ENCODE assay signal across 8 mouse cellular contexts in the genomic region with DNA sequence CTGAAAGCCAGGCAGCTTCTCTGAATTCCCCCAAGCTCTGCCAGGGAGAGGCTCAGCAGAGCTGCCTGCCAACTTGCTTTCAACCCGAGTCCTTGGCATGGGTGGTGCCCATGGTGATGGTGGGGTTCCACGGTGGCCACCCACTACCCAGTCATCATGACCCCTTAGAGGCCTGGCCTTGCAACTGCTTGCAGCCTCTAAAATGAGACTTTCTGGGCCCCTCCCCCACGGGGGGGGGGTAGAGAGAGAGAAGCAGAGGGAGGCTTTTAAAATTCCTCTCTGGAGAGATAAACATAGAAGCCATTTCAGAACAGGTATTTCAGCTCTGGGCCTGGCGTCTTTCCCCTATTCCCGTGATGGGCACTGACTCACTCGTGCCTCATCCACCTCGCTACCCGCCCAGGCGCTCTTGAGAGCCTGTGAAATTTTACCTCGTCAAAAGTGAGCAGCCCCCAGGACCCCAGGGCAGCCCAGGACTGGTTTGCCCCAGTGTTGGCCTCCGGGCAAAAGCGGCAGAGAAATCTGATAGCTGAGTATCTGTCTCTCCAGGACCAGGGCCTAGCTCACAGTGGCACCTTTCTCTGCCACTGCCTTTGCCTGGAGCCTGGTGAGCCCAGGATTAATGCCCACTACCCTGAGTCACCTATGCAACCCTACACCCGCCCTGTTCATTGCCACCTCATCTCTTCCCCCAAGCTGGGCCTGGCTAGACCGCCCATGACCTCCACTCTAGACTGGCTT. TPM values are rescaled to one million over a fixed set of nuclear protein-coding genes. Genes with fewer than 3 reads are reported as not detected.
A peak's percentile ranks its signal among the peaks of the same experiment; 100 is the strongest.
DNase-seq lines count a peak whose midpoint lies in the region; ATAC-seq and TF ChIP-seq lines count a peak whose summit lies in the region.

No protein-coding gene starts in this region.

- intact Hi-C loops in gastrocnemius, postnatal 36 days (cut with DNase I) = no loop called here

- H3K36me3 ChIP-seq in midbrain, embryonic 13.5 days = no peaks in the 10 kb centered on the region
- H3K36me3 ChIP-seq in midbrain, embryonic 11.5 days (ENCODE audit: control insufficient read depth, insufficient read depth, low read length) = no peaks in the 10 kb centered on the region

- peak overlapping the region; percentile 82; the same call in 1 of the 2 replicates for H3K4me2 ChIP-seq in midbrain, embryonic 13.5 days (replicated peaks)
- H3K4me2 ChIP-seq in midbrain, embryonic 11.5 days = no peak overlapping the region

- ATAC-seq in midbrain, embryonic 13.5 days = no peak
- ATAC-seq in midbrain, embryonic 11.5 days (ENCODE audit: low FRiP score) = no peak

- 61% methylated on average over 14 of the region's 14 CpGs for WGBS in midbrain, embryonic 13.5 days
- WGBS in midbrain, embryonic 11.5 days = 59% methylated on average over 14 of the region's 14 CpGs
- 26% methylated on average over 14 of the region's 14 CpGs for WGBS in lung, adult 2 months

- H3K4me1 ChIP-seq in midbrain, embryonic 13.5 days (replicated peaks) = peaks cover 33% of the 10 kb centered on the region
- peaks cover 21% of the 10 kb centered on the region for H3K4me1 ChIP-seq in midbrain, embryonic 11.5 days (ENCODE audit: control insufficient read depth, insufficient read depth, low read length)
- peaks cover 12% of the 10 kb centered on the region for H3K4me1 ChIP-seq in lung, adult 2 months (ENCODE audit: control insufficient read depth, insufficient read depth, low read length)

- 0 out of 2 replicates have a peak overlapping the region, but pooled peaks have one; percentile 32 for H3K9ac ChIP-seq in midbrain, embryonic 13.5 days (replicated peaks)
- H3K9ac ChIP-seq in midbrain, embryonic 11.5 days (ENCODE audit: low read length) = no peak overlapping the region

- peaks cover 55% of the 10 kb centered on the region for H3K27me3 ChIP-seq in midbrain, embryonic 13.5 days
- H3K27me3 ChIP-seq in midbrain, embryonic 11.5 days (ENCODE audit: control insufficient read depth, insufficient read depth, low read length) = peaks cover 41% of the 10 kb centered on the region

- H3K27ac ChIP-seq in midbrain, embryonic 13.5 days = no peak overlapping the region
- no peak overlapping the region for H3K27ac ChIP-seq in midbrain, embryonic 11.5 days (ENCODE audit: low read depth, low read length)

- H3K9me3 ChIP-seq in midbrain, embryonic 13.5 days = no peaks in the 10 kb centered on the region
- no peaks in the 10 kb centered on the region for H3K9me3 ChIP-seq in midbrain, embryonic 11.5 days (ENCODE audit: control insufficient read depth, low read length)

- TF ChIP-seq CTCF in lung, adult 2 months (IDR thresholded peaks at IDR 0.05; ENCODE audit: insufficient read depth, low read length) = no peak

- peak; percentile 19; the same call in 1 of the 2 replicates for TF ChIP-seq POLR2A in lung, adult 2 months (IDR thresholded peaks at IDR 0.05; ENCODE audit: borderline replicate concordance, extremely low read depth, low read depth, low read length)

- 0 out of 2 replicates have a peak overlapping the region, but pooled peaks have one; percentile 2 for H3K4me3 ChIP-seq in midbrain, embryonic 13.5 days (replicated peaks)
- H3K4me3 ChIP-seq in midbrain, embryonic 11.5 days (ENCODE audit: low read depth, low read length) = no peak overlapping the region
- peak overlapping the region; percentile 92 for H3K4me3 ChIP-seq in lung, adult 2 months (replicated peaks; ENCODE audit: extremely low read depth, low read depth, low read length)

- DNase-seq in midbrain, embryonic 11.5 days (ENCODE audit: low spot score, missing footprints) = no peak
- DNase-seq in gastrocnemius, postnatal 36 days = peak; percentile 38 to 49
- peak; percentile 59 for DNase-seq in kidney, adult 11 months
- peak; percentile 69 for DNase-seq in lung, adult 2 months
- DNase-seq in thymus, postnatal 25 days = no peak
- no peak for DNase-seq in frontal cortex, postnatal 36 days (ENCODE audit: low spot score in 2 of 2)
- DNase-seq in c-Kit-positive CD71-positive TER-119-positive erythroid progenitor cells, embryonic 14.5 days (ENCODE audit: low spot score) = no peak

RNA-seq across cellular contexts. Expression of a gene that starts 3.5 kb away (rescaled TPM):
- polyA plus RNA-seq in midbrain, embryonic 13.5 days (2015; fragmentation: Nextera tagmentation; extraction: Ambion mirVana) = 9.7 and 10.7 TPM in 2 replicates
- polyA plus RNA-seq in midbrain, embryonic 11.5 days (2014; fragmentation: Nextera tagmentation; extraction: Ambion mirVana) = 12.2 and 12.5 TPM in 2 replicates
- total RNA-seq in gastrocnemius, postnatal 36 days (2021) = 10 to 100 TPM; 10.1 to 11.5 TPM
- 132 and 134 TPM in 2 replicates for polyA plus RNA-seq in lung, adult 2 months (2012; rRNA removed)

RNA-seq across cellular contexts. Expression of a gene that starts 7.1 kb away (rescaled TPM):
- 31.8 and 37.5 TPM in 2 replicates for polyA plus RNA-seq in midbrain, embryonic 13.5 days (2015; fragmentation: Nextera tagmentation; extraction: Ambion mirVana)
- polyA plus RNA-seq in midbrain, embryonic 11.5 days (2014; fragmentation: Nextera tagmentation; extraction: Ambion mirVana) = 33.0 and 34.7 TPM in 2 replicates
- 1 to 10 TPM; 8.3 to 9.1 TPM for total RNA-seq in gastrocnemius, postnatal 36 days (2021)
- polyA plus RNA-seq in lung, adult 2 months (2012; rRNA removed) = 228 and 297 TPM in 2 replicates

RNA-seq across cellular contexts. Expression of a gene that starts 18.3 kb away (rescaled TPM):
- 74.6 and 75.9 TPM in 2 replicates for polyA plus RNA-seq in midbrain, embryonic 13.5 days (2015; fragmentation: Nextera tagmentation; extraction: Ambion mirVana)
- 83.0 and 87.2 TPM in 2 replicates for polyA plus RNA-seq in midbrain, embryonic 11.5 days (2014; fragmentation: Nextera tagmentation; extraction: Ambion mirVana)
- 10 to 100 TPM; 16.6 to 23.2 TPM for total RNA-seq in gastrocnemius, postnatal 36 days (2021)
- polyA plus RNA-seq in lung, adult 2 months (2012; rRNA removed) = 411 and 476 TPM in 2 replicates

RNA-seq across cellular contexts. Expression of a gene that starts 31.3 kb away (rescaled TPM):
- polyA plus RNA-seq in midbrain, embryonic 13.5 days (2015; fragmentation: Nextera tagmentation; extraction: Ambion mirVana) = 58.6 and 59.4 TPM in 2 replicates
- 7.1 and 8.5 TPM in 2 replicates for polyA plus RNA-seq in midbrain, embryonic 11.5 days (2014; fragmentation: Nextera tagmentation; extraction: Ambion mirVana)
- under 1 TPM; 0.15 to 0.17 TPM for total RNA-seq in gastrocnemius, postnatal 36 days (2021)
- polyA plus RNA-seq in lung, adult 2 months (2012; rRNA removed) = 11.0 and 11.8 TPM in 2 replicates

RNA-seq across cellular contexts. Expression of a gene that starts 31.7 kb away (rescaled TPM):
- 205 and 209 TPM in 2 replicates for polyA plus RNA-seq in midbrain, embryonic 13.5 days (2015; fragmentation: Nextera tagmentation; extraction: Ambion mirVana)
- polyA plus RNA-seq in midbrain, embryonic 11.5 days (2014; fragmentation: Nextera tagmentation; extraction: Ambion mirVana) = 261 and 270 TPM in 2 replicates
- total RNA-seq in gastrocnemius, postnatal 36 days (2021) = 10 to 100 TPM; 58.3 to 63.3 TPM
- 189 and 252 TPM in 2 replicates for polyA plus RNA-seq in lung, adult 2 months (2012; rRNA removed)

Comparison
In these comparisons a context has a peak if more than half of its experiments do, and no peak if none do; other contexts are left out.
1. DNase-seq: peak in gastrocnemius, postnatal 36 days (2 of 2), kidney, adult 11 months (single experiment) and lung, adult 2 months (single experiment); none in midbrain, embryonic 11.5 days (single experiment), thymus, postnatal 25 days (single experiment), frontal cortex, postnatal 36 days (0 of 2) and c-Kit-positive CD71-positive TER-119-positive erythroid progenitor cells, embryonic 14.5 days (single experiment).